Mouse (Mus musculus): ENCODE results near the gene Zfhx3. TPM values are rescaled to one million over a fixed set of nuclear protein-coding genes. Genes with fewer than 3 reads are reported as not detected.

Zfhx3 gene
- total and polyA plus RNA-seq, 2 experiments, result 1.3 to 1.5 TPM

DNA sequence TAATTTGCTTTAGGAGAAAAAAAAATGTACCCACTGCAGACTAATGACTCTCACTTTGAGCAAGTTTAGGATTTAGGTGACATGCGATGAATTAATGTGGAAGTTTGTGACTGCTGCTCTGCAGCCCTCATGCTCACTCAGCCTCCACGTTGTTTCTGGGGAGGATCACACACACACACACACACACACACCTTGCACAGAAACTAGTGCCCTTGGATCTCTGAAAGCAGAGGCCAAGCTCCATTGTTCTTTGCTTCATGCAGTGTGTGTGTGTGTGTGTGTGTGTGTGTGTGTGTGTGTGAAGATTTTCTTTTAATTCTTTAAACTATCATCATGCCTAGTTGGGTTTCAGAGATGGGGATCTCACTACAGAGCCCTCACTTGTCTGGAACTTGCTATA is 1020.7 kb downstream of the Zfhx3 start:
- Histone ChIP-seq H3K9ac (ENCODE audit: low read depth, low read length) (no peak overlapping the region), H3K4me1 (ENCODE audit: control insufficient read depth, insufficient read depth, low read length) (no peaks in the 10 kb centered on the region), H3K79me2 (ENCODE audit: control insufficient read depth, insufficient read depth, low read length) (no peaks in the 10 kb centered on the region), H3K36me3 (ENCODE audit: control insufficient read depth, insufficient read depth, low read length) (no peaks in the 10 kb centered on the region), H3K4me3 (ENCODE audit: insufficient read depth, low read depth, low read length) (no peak overlapping the region), H3K27me3 (ENCODE audit: control insufficient read depth, insufficient read depth, low read length) (no peaks in the 10 kb centered on the region), H3K27ac (replicated peaks; ENCODE audit: insufficient read depth, low read depth, low read length) (no peak overlapping the region)
- no peak for TF ChIP-seq CTCF (IDR thresholded peaks at IDR 0.05; ENCODE audit: low read depth, low read length)
- no peak for TF ChIP-seq POLR2A (IDR thresholded peaks at IDR 0.05; ENCODE audit: extremely low read depth, insufficient read depth, low read length)
- no peak for DNase-seq (ENCODE audit: extremely low read depth, low read depth, low spot score)
- WGBS, result 81% methylated on average over 2 of the region's 2 CpGs

DNA sequence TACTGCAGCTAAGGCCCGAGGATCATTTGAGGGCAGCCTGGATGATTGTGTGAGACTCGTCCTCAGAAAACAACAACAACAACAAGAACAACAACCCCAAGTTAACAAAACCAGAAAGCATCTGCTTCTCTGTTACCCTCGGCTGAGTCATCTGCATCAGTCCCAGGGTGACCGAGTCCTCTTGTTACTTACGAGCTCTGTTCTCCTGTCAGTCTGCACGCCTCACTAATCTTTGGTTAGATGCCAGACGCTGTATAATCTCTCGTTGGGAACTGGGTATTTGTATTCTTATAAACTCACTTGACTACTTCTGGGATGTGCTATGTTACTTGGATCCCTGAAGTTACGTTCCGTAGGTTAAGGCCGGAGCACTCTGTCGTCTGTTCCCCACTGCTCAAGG is 1023.6 kb downstream of the Zfhx3 start:
- Histone ChIP-seq H3K27ac (replicated peaks; ENCODE audit: insufficient read depth, low read depth, low read length) (no peak overlapping the region), H3K9ac (ENCODE audit: low read depth, low read length) (no peak overlapping the region), H3K79me2 (ENCODE audit: control insufficient read depth, insufficient read depth, low read length) (no peaks in the 10 kb centered on the region), H3K27me3 (ENCODE audit: control insufficient read depth, insufficient read depth, low read length) (no peaks in the 10 kb centered on the region), H3K4me1 (ENCODE audit: control insufficient read depth, insufficient read depth, low read length) (no peaks in the 10 kb centered on the region), H3K4me3 (ENCODE audit: insufficient read depth, low read depth, low read length) (no peak overlapping the region), H3K36me3 (ENCODE audit: control insufficient read depth, insufficient read depth, low read length) (no peaks in the 10 kb centered on the region)
- 95% methylated on average over 12 of the region's 12 CpGs for WGBS
- no peak for DNase-seq (ENCODE audit: extremely low read depth, low read depth, low spot score)
- TF ChIP-seq POLR2A (IDR thresholded peaks at IDR 0.05; ENCODE audit: extremely low read depth, insufficient read depth, low read length) (no peak), CTCF (IDR thresholded peaks at IDR 0.05; ENCODE audit: low read depth, low read length) (no peak)

DNA sequence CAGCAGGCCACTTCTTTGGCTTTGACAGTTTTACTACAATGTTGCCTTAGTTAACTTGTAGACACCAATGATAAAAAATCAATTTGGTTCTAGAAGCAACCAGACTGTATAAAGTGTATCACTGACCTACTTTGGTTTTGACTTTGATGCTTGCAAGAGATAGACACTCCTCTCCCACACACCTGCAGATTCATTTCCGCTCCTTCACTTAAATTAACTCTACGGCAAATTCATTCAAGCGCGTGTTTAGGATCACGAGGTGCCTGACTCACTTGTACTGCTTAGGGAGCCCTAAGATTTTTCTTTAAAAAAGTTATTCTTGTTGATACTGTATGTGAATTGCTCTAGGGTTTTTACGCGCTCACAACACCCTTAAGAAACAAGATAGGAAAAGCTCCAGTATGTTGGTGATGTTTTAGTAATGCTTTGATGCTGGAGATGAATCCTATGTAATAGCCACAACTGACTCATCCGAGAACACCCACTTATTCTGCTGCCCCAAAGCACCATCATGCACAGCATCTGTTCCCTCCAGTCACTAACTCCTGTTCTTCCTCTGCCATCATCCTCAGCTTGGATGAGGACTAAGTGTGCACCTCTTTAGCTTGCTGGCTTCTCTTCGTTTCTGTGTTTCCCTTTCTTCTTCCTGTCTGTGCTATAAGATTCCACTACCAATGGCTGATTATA is 1031.3 kb downstream of the Zfhx3 start:
- H3K9ac ChIP-seq (ENCODE audit: low read depth, low read length), result no peak overlapping the region
- 91% methylated on average over 9 of the region's 9 CpGs for WGBS

DNA sequence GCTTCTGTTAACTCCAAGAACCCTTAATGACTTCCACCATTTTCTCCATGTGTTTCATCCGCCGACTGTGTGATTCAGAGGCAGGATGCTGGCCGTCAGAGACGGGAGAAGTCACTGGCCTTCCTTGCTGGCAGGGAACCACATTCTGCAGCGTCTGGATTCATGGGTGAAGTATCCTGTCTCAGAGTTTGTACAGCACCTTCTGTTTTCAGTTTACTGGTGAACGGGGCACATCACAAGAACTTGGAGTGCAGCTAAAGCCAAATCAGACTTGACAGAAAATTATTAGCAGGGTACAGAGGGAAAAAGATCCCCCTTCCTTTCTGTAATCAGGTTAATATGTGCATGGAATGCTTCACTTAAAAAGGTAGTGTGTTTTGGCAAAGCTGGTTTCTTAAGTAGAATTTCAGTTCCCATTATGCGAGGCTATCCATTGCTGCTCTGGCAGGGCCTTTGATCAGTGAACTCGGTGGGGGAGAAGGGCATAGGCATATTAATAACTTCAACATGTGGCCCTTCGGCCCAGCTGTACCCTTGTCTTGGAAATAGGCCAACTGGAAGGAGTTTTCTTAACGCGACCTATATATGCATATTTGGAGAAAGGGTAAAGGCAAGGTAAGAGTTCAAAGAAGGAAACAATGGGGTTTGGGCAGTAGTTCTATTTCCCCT is 1035.4 kb downstream of the Zfhx3 start:
- 85% methylated on average over 11 of the region's 11 CpGs for WGBS
- H3K9ac ChIP-seq (ENCODE audit: low read depth, low read length), result no peak overlapping the region
- no peak for TF ChIP-seq POLR2A (IDR thresholded peaks at IDR 0.05; ENCODE audit: extremely low read depth, insufficient read depth, low read length)
- no peak for TF ChIP-seq CTCF (IDR thresholded peaks at IDR 0.05; ENCODE audit: low read depth, low read length)
- H3K4me1 ChIP-seq (ENCODE audit: control insufficient read depth, insufficient read depth, low read length), result no peaks in the 10 kb centered on the region
- H3K27me3 ChIP-seq (ENCODE audit: control insufficient read depth, insufficient read depth, low read length), result no peaks in the 10 kb centered on the region
- no peak overlapping the region for H3K27ac ChIP-seq (replicated peaks; ENCODE audit: insufficient read depth, low read depth, low read length)
- no peaks in the 10 kb centered on the region for H3K79me2 ChIP-seq (ENCODE audit: control insufficient read depth, insufficient read depth, low read length)
- no peak overlapping the region for H3K4me3 ChIP-seq (ENCODE audit: insufficient read depth, low read depth, low read length)
- DNase-seq (ENCODE audit: extremely low read depth, low read depth, low spot score), result no peak
- no peaks in the 10 kb centered on the region for H3K36me3 ChIP-seq (ENCODE audit: control insufficient read depth, insufficient read depth, low read length)

More for the DNA sequence above, 1031.3 kb downstream of the Zfhx3 start:
- DNase-seq (ENCODE audit: extremely low read depth, low read depth, low spot score), result no peak
- Histone ChIP-seq H3K36me3 (ENCODE audit: control insufficient read depth, insufficient read depth, low read length) (no peaks in the 10 kb centered on the region), H3K4me1 (ENCODE audit: control insufficient read depth, insufficient read depth, low read length) (no peaks in the 10 kb centered on the region), H3K79me2 (ENCODE audit: control insufficient read depth, insufficient read depth, low read length) (no peaks in the 10 kb centered on the region), H3K27me3 (ENCODE audit: control insufficient read depth, insufficient read depth, low read length) (no peaks in the 10 kb centered on the region), H3K4me3 (ENCODE audit: insufficient read depth, low read depth, low read length) (no peak overlapping the region), H3K27ac (replicated peaks; ENCODE audit: insufficient read depth, low read depth, low read length) (no peak overlapping the region)
- TF ChIP-seq CTCF (IDR thresholded peaks at IDR 0.05; ENCODE audit: low read depth, low read length), result no peak
- no peak for TF ChIP-seq POLR2A (IDR thresholded peaks at IDR 0.05; ENCODE audit: extremely low read depth, insufficient read depth, low read length)

DNA sequence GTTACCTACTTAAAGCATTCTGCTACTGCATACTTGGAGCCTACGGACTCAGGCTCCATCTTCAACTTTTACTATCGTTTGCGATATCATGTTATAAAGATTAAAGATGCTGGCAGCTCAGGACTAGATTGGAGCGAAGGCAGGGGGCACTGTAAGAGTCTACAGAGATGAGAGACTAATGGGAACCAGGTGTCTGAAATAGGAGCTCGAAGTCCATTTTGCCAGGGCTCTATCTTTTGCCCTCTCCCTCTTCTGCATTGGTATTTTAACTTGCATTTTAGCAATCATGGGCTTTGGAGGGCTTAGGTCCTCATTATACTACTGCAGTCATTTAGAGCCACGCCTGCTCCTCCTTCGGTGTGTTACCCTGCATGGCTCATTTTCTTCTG is 1035.9 kb downstream of the Zfhx3 start:
- 94% methylated on average over 7 of the region's 7 CpGs for WGBS
- H3K4me1 ChIP-seq (ENCODE audit: control insufficient read depth, insufficient read depth, low read length), result no peaks in the 10 kb centered on the region
- H3K9ac ChIP-seq (ENCODE audit: low read depth, low read length), result no peak overlapping the region
- H3K27me3 ChIP-seq (ENCODE audit: control insufficient read depth, insufficient read depth, low read length), result no peaks in the 10 kb centered on the region
- DNase-seq (ENCODE audit: extremely low read depth, low read depth, low spot score), result no peak
- H3K4me3 ChIP-seq (ENCODE audit: insufficient read depth, low read depth, low read length), result no peak overlapping the region
- H3K79me2 ChIP-seq (ENCODE audit: control insufficient read depth, insufficient read depth, low read length), result no peaks in the 10 kb centered on the region
- TF ChIP-seq POLR2A (IDR thresholded peaks at IDR 0.05; ENCODE audit: extremely low read depth, insufficient read depth, low read length) (no peak), CTCF (IDR thresholded peaks at IDR 0.05; ENCODE audit: low read depth, low read length) (no peak)
- no peaks in the 10 kb centered on the region for H3K36me3 ChIP-seq (ENCODE audit: control insufficient read depth, insufficient read depth, low read length)
- H3K27ac ChIP-seq (replicated peaks; ENCODE audit: insufficient read depth, low read depth, low read length), result no peak overlapping the region

DNA sequence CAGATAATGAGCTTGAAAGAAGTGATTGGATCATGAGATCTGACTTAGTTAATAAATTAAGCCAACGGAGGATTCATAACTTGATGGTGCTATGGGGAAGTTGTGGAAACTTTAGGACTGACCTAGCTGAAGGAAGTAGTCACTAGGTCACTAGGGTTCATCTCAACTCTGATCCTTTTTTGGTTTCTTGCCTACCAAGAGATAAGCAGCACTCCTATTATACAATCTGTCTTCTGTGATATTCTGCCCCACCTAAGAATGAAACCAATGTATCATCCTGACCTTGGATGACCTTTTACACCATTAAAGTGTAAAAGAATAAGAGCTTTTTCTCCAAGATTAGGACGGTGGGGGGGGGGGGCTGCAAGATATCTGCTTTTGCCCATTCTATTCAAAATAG is 1042.5 kb downstream of the Zfhx3 start:
- 75% methylated on average over 2 of the region's 2 CpGs for WGBS
- Histone ChIP-seq H3K4me3 (ENCODE audit: insufficient read depth, low read depth, low read length) (no peak overlapping the region), H3K27me3 (ENCODE audit: control insufficient read depth, insufficient read depth, low read length) (no peaks in the 10 kb centered on the region), H3K79me2 (ENCODE audit: control insufficient read depth, insufficient read depth, low read length) (no peaks in the 10 kb centered on the region), H3K9ac (ENCODE audit: low read depth, low read length) (no peak overlapping the region), H3K27ac (replicated peaks; ENCODE audit: insufficient read depth, low read depth, low read length) (no peak overlapping the region), H3K36me3 (ENCODE audit: control insufficient read depth, insufficient read depth, low read length) (no peaks in the 10 kb centered on the region), H3K4me1 (ENCODE audit: control insufficient read depth, insufficient read depth, low read length) (0 out of 2 replicates have a peak, but pooled peaks cover under 1% of the 10 kb centered on the region)
- peak; percentile 41 for DNase-seq (ENCODE audit: extremely low read depth, low read depth, low spot score)
- TF ChIP-seq POLR2A (IDR thresholded peaks at IDR 0.05; ENCODE audit: extremely low read depth, insufficient read depth, low read length) (no peak), CTCF (IDR thresholded peaks at IDR 0.05; ENCODE audit: low read depth, low read length) (no peak)
